Mouse (Mus musculus) hindbrain, postnatal 0 days (tissue): Measurements from ENCODE around the gene Nexn. TPM values are rescaled to one million over a fixed set of nuclear protein-coding genes. Genes with fewer than 3 reads are reported as not detected.

Source experiments
- ATAC-seq: fragments of 200-750 bp; cut with Nextera tagmentation; 2 replicates; pipeline ENCODE4 v1.8.0; 2017; ENCODE audit warnings: mild to moderate bottlenecking, moderate TSS enrichment, moderate library complexity
- DNase-seq: peaks from one replicate; pipeline ENCODE4 v3.0.0-alpha.2; 2015; ENCODE audit warnings: low spot score
- H3K27ac ChIP-seq: fragments of 300-500 bp; sonication (generic); 2 replicates; pipeline ENCODE4 v1.5.1; 2014; ENCODE audit warnings: mild to moderate bottlenecking
- H3K27me3 ChIP-seq: fragments of 300-500 bp; sonication (generic); 2 replicates; pipeline ENCODE4 v1.6.1; 2014; ENCODE audit warnings: low read length, mixed read lengths; ENCODE audit not compliant: insufficient read depth
- H3K36me3 ChIP-seq: fragments of 300-500 bp; sonication (generic); 2 replicates; pipeline ENCODE4 v1.6.1; 2014; ENCODE audit warnings: low read length, mixed read lengths; ENCODE audit not compliant: insufficient read depth
- H3K4me1 ChIP-seq: fragments of 300-500 bp; sonication (generic); 2 replicates; pipeline ENCODE4 v1.6.1; 2014; ENCODE audit warnings: antibody characterized with exemption, low read length, mixed read lengths; ENCODE audit not compliant: insufficient read depth
- H3K4me2 ChIP-seq: fragments of 300-500 bp; sonication (generic); 2 replicates; pipeline ENCODE4 v1.6.1; 2014; ENCODE audit warnings: low read depth, mild to moderate bottlenecking, low read length, moderate library complexity, mixed read lengths
- H3K4me3 ChIP-seq: fragments of 300-500 bp; sonication (generic); 2 replicates; pipeline ENCODE4 v1.5.1; 2014; ENCODE audit warnings: low read length
- H3K9ac ChIP-seq: fragments of 300-500 bp; sonication (generic); replicated peaks from 2 replicates; pipeline ENCODE4 v1.6.1; 2014; ENCODE audit warnings: mild to moderate bottlenecking, low read length, moderate library complexity, mixed read lengths
- H3K9me3 ChIP-seq: fragments of 300-500 bp; sonication (generic); 2 replicates; pipeline ENCODE4 v1.6.1; 2016; ENCODE audit warnings: low read length, mixed read lengths
- CTCF ChIP-seq: IDR thresholded peaks from 2 replicates; pipeline ENCODE4 v1.5.1; 2016; ENCODE audit warnings: antibody characterized with exemption, control low read depth, low read depth
- WGBS: fragments of 180-500 bp; shearing (Covaris S2); extraction: QIAGEN DNeasy Blood & Tissue Kit; methylation state at CpG from one replicate; pipeline ENCODE4 v1.1.7; 2014; 5-methylcytosine and 5-hydroxymethylcytosine counted together
- polyA plus RNA-seq: library from polyadenylated mRNA; unstranded; fragments of >200 nt; fragmentation: Nextera tagmentation; extraction: Ambion mirVana; gene quantifications from 2 replicates; pipeline ENCODE4 v1.2.1, GENCODE M21; 2015
- total RNA-seq: library from RNA; depleted of rRNA; stranded (reverse); fragments of >200 nt; gene quantifications from 2 replicates; pipeline ENCODE4 v1.2.3, GENCODE M21; 2014; rRNA removed

Nexn gene
- total and polyA plus RNA-seq, 2 experiments from 2014 or later = 0.37 to 2.5 TPM

DNA sequence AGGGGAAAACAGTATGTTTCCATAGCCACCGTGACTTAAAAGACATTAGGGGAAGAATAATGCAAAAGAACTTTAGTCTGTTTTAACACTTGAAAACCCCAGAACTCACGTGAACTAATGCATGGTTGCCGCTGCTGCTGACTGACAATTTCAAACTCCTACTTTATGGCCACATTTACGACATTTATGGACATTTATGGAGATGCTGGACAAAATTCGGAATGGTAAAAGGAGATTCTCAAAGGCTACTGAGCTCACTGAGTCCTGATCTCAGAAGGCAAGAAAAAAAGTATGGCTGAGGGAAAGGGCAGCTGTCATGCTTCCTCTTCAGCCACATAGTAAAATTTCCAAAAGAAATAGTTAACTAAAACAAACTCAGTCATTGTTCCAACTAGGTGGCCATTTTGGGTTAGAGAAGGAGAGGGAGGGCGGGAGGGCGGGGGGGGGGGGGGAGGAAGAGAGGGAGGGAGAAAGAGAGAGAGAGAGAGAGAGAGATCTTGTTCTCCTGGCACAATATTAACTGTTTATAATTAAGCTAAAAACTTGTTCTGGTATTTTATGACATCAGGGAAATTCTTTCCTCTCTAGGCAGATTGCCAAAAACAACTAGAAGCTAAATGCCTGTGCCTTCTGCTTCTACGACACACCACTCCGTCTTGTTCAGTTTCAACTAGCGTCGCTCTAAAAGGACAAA lies 73.8 kb downstream of the Nexn start:
- WGBS = 25% methylated on average over 9 of the region's 11 CpGs
- H3K9ac ChIP-seq = peak overlapping the region; percentile 47
- peak overlapping the region; percentile 60; the same call in 1 of the 2 replicates for H3K27ac ChIP-seq

GRCm38 (mm10) chr3:152191791-152192237 lies 74.3 kb downstream of the Nexn start:
- Histone ChIP-seq H3K9me3 (no peaks in the 10 kb centered on the region), H3K9ac (peak overlapping the region; percentile 47), H3K27me3 (no peaks in the 10 kb centered on the region), H3K4me2 (peak overlapping the region; percentile 74), H3K4me1 (peaks cover 4% of the 10 kb centered on the region; the same call in 1 of the 2 replicates), H3K36me3 (no peaks in the 10 kb centered on the region), H3K4me3 (peak overlapping the region; percentile 48), H3K27ac (peak overlapping the region; percentile 60; the same call in 1 of the 2 replicates)
- no peak for TF ChIP-seq CTCF
- DNase-seq = peak; percentile 34
- 9% methylated on average over 6 of the region's 6 CpGs for WGBS
- no peak for ATAC-seq

More for the DNA sequence above, 73.8 kb downstream of the Nexn start:
- no peaks in the 10 kb centered on the region for H3K9me3 ChIP-seq
- no peaks in the 10 kb centered on the region for H3K27me3 ChIP-seq
- peak; percentile 59 for DNase-seq
- no peak for TF ChIP-seq CTCF
- H3K4me2 ChIP-seq = peak overlapping the region; percentile 74
- peaks cover 4% of the 10 kb centered on the region; the same call in 1 of the 2 replicates for H3K4me1 ChIP-seq
- ATAC-seq = 0 out of 2 replicates have a peak, but pooled peaks have one; percentile 27
- H3K4me3 ChIP-seq = peak overlapping the region; percentile 48
- no peaks in the 10 kb centered on the region for H3K36me3 ChIP-seq

DNA sequence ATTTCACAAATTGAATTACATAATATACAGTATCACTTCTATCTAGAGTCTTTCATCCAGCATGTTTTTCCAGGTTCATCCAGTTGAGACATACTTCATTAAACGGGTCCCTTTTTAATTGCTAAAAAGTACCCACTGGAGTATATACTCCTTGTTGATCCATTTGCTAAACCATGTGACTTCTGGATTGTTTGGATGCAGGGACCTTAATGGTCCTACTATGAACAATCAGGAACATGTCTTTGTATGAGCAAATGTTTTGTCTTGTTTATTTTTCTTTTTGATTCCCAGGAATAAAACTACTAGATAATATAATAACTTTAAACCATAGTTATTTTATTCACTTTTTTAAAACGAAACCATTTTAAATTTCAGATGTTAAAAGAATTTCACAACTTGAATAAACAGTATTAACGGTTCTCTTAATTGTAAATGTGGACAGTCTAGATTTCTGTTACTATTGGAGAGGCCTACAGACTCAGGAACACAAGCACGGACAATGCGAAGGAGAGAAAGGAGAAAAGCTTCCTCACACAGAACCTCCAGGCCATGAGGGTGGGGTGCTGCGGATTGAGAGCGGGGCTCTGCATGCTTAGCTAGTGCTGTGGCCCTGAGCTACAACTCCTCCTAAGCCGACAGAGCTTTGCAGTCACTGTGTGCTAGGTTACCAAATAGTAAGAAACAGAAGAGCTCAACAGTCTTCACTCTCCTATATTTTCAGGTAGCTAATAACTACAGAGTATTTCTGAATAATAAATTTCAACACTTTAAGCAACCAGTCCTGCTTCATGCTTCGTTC lies 75.3 kb downstream of the Nexn start:
- no peak for TF ChIP-seq CTCF
- Histone ChIP-seq H3K9me3 (no peaks in the 10 kb centered on the region), H3K4me3 (0 out of 2 replicates have a peak overlapping the region, but pooled peaks have one; percentile 2), H3K27me3 (no peaks in the 10 kb centered on the region), H3K4me1 (peaks cover 4% of the 10 kb centered on the region; the same call in 1 of the 2 replicates), H3K27ac (no peak overlapping the region), H3K36me3 (peaks cover 4% of the 10 kb centered on the region; the same call in 1 of the 2 replicates), H3K9ac (no peak overlapping the region), H3K4me2 (peak overlapping the region; percentile 74)
- DNase-seq (no peak), ATAC-seq (no peak)
- WGBS = 73% methylated on average over 9 of the region's 9 CpGs

DNA sequence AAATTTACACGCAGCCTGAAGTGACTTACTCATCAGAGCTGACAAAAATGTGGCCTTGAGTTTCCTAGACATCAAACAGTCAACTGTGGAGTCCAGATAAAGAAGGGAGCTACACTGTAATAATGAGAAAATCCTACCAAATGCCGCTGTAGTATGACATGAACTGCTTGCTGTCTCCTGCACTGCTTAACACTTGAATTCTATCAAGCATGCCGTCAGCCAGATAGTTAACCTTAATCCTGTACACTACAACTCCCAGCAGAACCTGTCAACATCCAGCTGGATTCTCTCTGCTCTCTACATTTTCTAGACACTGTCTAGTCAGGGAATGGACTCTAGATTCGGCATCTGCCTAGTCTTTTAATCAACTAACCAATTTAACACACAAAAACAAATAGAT lies 76.8 kb downstream of the Nexn start:
- no peak overlapping the region for H3K9ac ChIP-seq
- no peak overlapping the region for H3K4me3 ChIP-seq
- no peaks in the 10 kb centered on the region for H3K27me3 ChIP-seq
- no peak overlapping the region for H3K27ac ChIP-seq
- H3K4me2 ChIP-seq = no peak overlapping the region
- H3K9me3 ChIP-seq = no peaks in the 10 kb centered on the region
- TF ChIP-seq CTCF = no peak
- no peak for ATAC-seq
- no peak for DNase-seq
- 70% methylated on average over 4 of the region's 4 CpGs for WGBS
- peaks cover 9% of the 10 kb centered on the region; the same call in 1 of the 2 replicates for H3K36me3 ChIP-seq
- peaks cover 4% of the 10 kb centered on the region; the same call in 1 of the 2 replicates for H3K4me1 ChIP-seq

Other genes with a start within 250 kb of the Nexn start
- gene Gipc2, start 100.1 kb downstream of the Nexn start, total RNA-seq = 3.1 and 6.7 TPM in 2 replicates
- gene Gipc2, start 100.1 kb downstream of the Nexn start, polyA plus RNA-seq = 12.8 and 15.6 TPM in 2 replicates
- 26.5 and 40.8 TPM in 2 replicates for gene Dnajb4, start 56.0 kb downstream of the Nexn start, total RNA-seq
- 47.8 and 49.0 TPM in 2 replicates for gene Dnajb4, start 56.0 kb downstream of the Nexn start, polyA plus RNA-seq
- 139 and 148 TPM in 2 replicates for gene Fubp1, start 55.9 kb downstream of the Nexn start, total RNA-seq
- 130 and 139 TPM in 2 replicates for gene Fubp1, start 55.9 kb downstream of the Nexn start, polyA plus RNA-seq
- 13.6 and 16.7 TPM in 2 replicates for gene Miga1, start 74.1 kb upstream of the Nexn start, total RNA-seq
- gene Miga1, start 74.1 kb upstream of the Nexn start, polyA plus RNA-seq = 21.1 and 22.5 TPM in 2 replicates
- 51.5 and 74.1 TPM in 2 replicates for gene Usp33, start 80.1 kb upstream of the Nexn start, total RNA-seq
- gene Usp33, start 80.1 kb upstream of the Nexn start, polyA plus RNA-seq = 63.5 and 64.8 TPM in 2 replicates
- 28.0 and 33.3 TPM in 2 replicates for gene Zzz3, start 129.1 kb upstream of the Nexn start, total RNA-seq
- 20.9 and 23.4 TPM in 2 replicates for gene Zzz3, start 129.1 kb upstream of the Nexn start, polyA plus RNA-seq